Mouse (Mus musculus) lung, postnatal 14 days (tissue): ENCODE measurements around the gene Tmem30b.

ENCODE experiments used
- DNase-seq: peaks from one replicate; pipeline ENCODE4 v3.0.0; 2021

Gene Tmem30b

DNA sequence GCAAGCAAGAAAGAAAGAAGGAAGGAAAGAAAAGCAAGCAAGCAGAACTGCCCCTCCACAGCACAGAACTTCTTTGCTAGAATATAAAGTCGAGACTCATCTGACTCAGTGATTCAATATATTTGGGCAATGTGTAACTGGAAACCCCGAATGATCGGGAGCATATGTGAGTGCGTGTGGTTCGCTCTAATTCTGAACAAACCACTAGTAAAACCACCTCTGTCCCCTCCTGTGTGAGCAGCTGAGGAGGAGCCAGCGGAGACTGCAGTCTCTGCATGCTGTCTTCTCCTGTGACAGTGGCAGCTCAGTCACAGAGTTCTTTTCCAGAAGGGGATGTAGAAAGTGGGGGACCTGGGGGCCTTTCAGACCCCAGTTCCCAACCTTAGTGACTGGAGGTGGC, 31.5 kb downstream of the Tmem30b start:
- DNase-seq, result no peak

DNA sequence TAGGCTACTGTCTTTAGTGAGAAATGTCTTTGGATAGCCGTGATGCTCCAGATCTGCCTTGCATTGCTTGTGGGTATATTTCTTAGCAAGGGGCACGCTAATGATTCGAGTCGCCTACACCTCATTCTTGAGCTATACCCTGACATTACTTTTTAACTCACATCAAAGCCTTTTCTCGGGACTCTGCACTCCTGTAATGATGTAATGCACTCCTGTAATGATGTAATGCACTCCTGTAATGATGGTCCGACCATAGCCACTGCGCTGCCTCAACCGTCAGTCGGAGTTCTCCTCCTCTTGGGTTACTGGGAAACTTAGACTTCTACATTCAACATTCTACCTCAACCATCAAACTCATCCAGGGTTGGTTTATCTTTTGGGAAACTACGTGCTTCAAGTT, 32.2 kb downstream of the Tmem30b start:
- DNase-seq, result no peak

DNA sequence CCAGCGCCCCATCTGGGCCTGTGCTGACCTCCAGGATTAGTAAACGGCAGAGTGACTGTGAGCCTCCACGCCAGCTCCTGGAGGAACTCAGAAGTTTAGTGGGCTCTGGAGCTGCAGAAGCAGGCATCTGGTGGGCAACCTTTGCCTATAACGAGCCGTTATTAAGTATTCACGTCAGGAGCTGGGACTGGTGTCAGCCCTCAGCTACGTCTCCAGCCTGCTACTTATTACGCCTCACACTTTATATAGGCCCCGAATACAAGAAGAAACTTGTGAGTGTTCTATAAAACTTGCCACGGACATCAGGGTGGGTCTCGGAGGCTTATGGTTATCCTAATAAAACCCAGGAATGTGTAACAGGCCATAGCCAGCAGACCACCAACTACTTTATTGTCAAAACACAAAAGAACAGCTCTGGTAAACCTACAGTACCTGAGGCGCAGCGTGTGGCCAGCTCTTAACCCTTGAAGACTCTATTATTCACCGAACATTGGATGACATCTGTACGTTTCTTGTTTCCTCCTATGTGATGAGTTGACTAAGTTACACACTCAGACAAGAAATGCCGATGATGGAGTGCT, 34.6 kb downstream of the Tmem30b start:
- no peak for DNase-seq

DNA sequence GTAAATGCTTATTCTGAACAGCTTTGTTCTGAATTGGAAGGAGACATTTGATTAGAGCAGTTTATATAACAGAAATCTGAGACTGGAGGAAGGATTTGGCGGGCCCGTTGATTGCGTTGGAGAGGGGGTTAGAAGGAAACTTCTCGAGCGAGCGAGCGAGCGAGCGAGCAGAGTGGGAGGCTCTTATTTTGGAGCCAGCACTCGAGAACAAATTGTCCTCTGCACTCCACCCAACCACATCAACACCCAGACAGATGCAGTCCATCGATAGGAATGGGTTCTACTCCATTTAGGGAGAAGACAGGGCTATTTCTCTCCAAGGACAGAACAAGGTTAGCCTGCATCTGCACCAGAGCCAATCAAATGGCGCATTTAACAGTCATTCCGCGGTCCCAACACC, 39.1 kb downstream of the Tmem30b start:
- DNase-seq, result peak; percentile 26

DNA sequence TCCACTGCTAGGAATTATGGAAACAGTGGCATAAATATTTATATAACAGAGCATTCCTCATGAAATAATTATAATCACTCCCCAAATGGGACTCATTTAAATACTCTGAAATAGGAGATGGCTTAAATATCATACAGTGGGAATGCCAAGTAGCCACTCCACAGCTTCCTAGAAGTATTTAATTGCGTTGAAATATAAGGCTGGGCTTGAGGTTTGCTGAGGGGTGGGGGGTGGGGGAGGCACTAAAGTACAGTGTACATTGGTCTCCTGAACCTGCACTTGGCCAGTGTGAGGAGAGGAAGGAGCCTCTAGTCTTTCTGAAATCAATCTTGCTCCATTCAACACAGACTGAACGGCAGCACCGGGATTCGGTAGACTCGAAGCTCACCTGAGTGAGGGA, 39.5 kb downstream of the Tmem30b start:
- no peak for DNase-seq

DNA sequence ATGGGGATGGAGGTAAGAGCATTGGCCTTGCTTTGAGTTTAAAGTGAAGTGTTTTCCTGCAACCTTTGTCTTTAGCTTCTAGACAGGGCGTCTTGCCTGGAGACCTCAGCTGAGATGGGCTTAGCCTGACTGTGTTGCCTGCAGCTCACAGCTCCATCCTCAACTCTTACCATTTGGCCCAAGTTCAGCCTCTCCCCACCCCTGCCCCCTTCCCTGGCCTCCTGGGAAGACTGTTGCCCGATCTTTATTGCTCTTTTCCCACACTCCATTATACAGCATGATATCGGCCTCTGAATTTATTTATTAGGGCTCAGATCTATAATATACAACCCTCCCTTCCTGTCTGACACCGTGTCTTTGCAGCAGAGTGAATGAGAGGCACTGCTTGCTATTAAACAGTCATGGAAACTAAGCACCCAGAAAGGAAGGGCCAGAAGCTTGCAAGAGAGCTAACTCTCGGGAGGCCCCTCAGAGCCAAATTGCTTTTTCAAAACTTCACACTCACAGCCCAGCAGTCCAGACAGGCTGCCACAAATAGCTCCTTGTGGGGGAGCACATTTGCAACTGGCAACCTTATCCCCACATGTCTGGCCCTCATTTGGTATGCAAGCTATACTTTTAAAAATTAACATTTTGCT, 45.4 kb downstream of the Tmem30b start:
- DNase-seq, result no peak

DNA sequence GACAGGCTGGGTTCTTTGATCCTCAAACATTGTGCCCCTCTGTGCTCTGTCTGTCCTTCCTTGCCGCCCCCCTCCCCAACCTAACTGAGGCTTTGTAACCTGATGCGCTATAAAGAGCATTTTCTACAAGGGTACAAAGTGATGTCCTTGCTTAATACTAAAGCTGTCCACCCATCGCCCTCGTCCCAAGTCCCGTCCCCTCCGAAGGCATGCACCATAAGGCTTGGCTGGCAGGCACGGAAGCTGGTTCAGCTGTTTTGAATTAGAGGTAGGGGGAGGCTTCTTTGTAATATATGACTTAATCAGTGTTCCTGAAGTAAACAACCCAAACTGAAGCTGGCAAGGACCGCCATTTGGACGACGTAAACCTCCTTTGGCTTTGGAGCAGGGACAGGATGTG, 51.0 kb downstream of the Tmem30b start:
- no peak for DNase-seq

DNA sequence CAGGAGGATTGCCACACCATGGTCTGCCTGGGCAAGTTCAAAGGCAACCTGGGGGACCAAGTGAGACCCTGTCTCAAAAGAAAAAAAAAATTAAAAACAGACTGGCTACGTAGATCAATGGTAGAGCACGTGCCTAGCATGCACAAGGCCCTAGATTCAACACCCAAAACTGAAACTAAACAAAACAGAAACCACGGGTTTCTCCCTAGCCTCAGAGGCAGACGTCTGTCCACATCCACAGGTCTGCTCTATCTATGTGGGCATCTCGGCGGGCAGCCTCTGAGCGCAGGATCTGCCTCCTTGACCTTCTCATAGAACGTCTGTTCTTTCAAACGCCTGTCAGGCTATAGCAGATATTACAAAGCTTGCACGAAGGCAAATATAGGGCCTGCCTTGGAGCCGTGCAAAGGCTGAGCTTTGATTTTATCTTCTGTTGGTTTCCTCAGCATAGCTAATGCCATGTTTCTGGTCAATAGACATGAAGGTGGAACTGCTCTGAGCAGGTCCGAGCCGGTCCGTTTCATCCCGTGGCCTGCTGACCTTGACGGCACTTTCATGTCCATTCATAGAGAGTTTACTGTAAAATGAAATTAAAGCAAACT, 52.2 kb downstream of the Tmem30b start:
- no peak for DNase-seq
